Mouse (Mus musculus) small intestine, adult 2 months (tissue): ENCODE data around the gene Cyfip2. TPM values are rescaled to one million over a fixed set of nuclear protein-coding genes. Genes with fewer than 3 reads are reported as not detected.
A peak's percentile ranks its signal among the peaks of the same experiment; 100 is the strongest.

ENCODE experiments used
- H3K27ac ChIP-seq: fragments of 200-500 bp; 2 replicates; pipeline ENCODE4 v1.5.1; 2012; ENCODE audit warnings: low read depth, low read length, control low read depth, inconsistent platforms; ENCODE audit not compliant: insufficient read depth
- H3K27me3 ChIP-seq: fragments of 200-500 bp; 2 replicates; pipeline ENCODE4 v1.6.1; 2012; ENCODE audit warnings: mild to moderate bottlenecking, moderate library complexity, low read length, inconsistent platforms; ENCODE audit not compliant: control insufficient read depth, insufficient read depth
- H3K36me3 ChIP-seq: fragments of 200-500 bp; 2 replicates; pipeline ENCODE4 v1.6.1; 2012; ENCODE audit warnings: mild to moderate bottlenecking, low read length, control low read depth, inconsistent platforms; ENCODE audit not compliant: control insufficient read depth, insufficient read depth
- H3K4me1 ChIP-seq: fragments of 200-500 bp; 2 replicates; pipeline ENCODE4 v1.6.1; 2012; ENCODE audit warnings: low read length, inconsistent platforms, mixed read lengths; ENCODE audit not compliant: control insufficient read depth, insufficient read depth, insufficient read length
- H3K4me3 ChIP-seq: fragments of 200-500 bp; 2 replicates; pipeline ENCODE4 v1.5.1; 2012; ENCODE audit warnings: low read depth, mild to moderate bottlenecking, control low read depth, inconsistent platforms, low read length, moderate library complexity
- CTCF ChIP-seq: fragments of 200-500 bp; IDR thresholded peaks from 2 replicates; pipeline ENCODE4 v1.5.1; 2012; ENCODE audit warnings: low read depth, mild to moderate bottlenecking, control low read depth, inconsistent platforms, low read length, moderate library complexity, mixed read lengths; ENCODE audit not compliant: insufficient replicate concordance, insufficient read length; ENCODE audit errors: extremely low read depth
- POLR2A ChIP-seq: fragments of 200-500 bp; IDR thresholded peaks from 2 replicates; pipeline ENCODE4 v1.6.1; 2012; ENCODE audit warnings: low read depth, mild to moderate bottlenecking, control low read depth, inconsistent platforms, low read length, moderate library complexity
- WGBS: fragments of 180-500 bp; shearing (Covaris S2); methylation state at CpG from one replicate; pipeline ENCODE4 v1.1.7; 2018; 5-methylcytosine and 5-hydroxymethylcytosine counted together
- polyA plus RNA-seq: library from polyadenylated mRNA; depleted of rRNA; stranded (reverse); fragments of >200 nt; gene quantifications from 2 replicates; pipeline ENCODE4 v1.2.3, GENCODE M21; 2012

The Cyfip2 gene
- polyA plus RNA-seq, 1 experiment, result 3.8 TPM

GRCm38 (mm10) chr11:46263291-46263690, 49.4 kb downstream of the Cyfip2 start:
- no peak overlapping the region for H3K27ac ChIP-seq
- no peaks in the 10 kb centered on the region for H3K27me3 ChIP-seq
- no peaks in the 10 kb centered on the region for H3K36me3 ChIP-seq
- no peak for TF ChIP-seq CTCF
- H3K4me1 ChIP-seq, result no peaks in the 10 kb centered on the region
- whole genome bisulfite sequencing, result 93% methylated on average over 11 of the region's 11 CpGs
- no peak overlapping the region for H3K4me3 ChIP-seq

DNA sequence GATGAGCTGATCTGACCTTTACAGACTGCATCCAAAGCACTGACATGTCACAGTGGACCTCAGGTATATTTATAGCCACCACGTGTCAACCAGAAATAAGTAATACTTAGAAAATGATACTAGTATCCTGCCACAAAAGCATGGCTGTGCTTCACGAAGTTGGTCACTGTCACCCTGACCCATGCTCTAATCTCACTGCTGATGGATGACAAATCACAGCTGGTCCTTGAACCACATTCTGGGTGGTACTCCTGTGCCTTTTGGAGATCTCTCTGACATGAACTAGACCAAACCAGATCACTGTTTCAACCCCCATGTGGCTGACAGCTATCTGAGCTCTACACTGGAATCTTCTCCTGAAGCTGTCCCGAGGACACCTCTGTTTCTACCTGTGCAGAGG, 49.8 kb downstream of the Cyfip2 start:
- 71% methylated on average over 3 of the region's 3 CpGs for WGBS
- no peaks in the 10 kb centered on the region for H3K36me3 ChIP-seq
- H3K27me3 ChIP-seq, result no peaks in the 10 kb centered on the region
- H3K4me3 ChIP-seq, result no peak overlapping the region
- no peaks in the 10 kb centered on the region for H3K4me1 ChIP-seq
- TF ChIP-seq CTCF (no peak), POLR2A (no peak)
- H3K27ac ChIP-seq, result no peak overlapping the region

DNA sequence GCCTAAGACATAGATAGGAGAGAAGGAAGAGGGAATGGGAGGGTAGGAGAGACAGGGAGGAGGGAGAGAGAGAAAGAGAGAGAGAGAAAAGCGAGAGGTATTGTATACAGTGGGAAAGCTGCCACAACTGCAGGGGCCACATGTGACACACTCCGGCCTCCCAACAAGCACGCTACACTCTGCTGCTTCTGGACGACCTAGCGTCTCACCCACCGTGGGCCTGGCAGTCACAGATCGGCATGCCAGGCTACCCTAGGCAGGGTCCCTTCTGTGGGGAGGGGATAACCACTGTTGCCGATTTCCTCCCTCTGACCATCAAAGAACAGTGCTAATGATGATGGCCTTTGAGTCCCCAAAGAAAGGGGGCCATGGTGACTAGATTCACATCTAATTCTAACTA, 53.9 kb downstream of the Cyfip2 start:
- Histone ChIP-seq H3K4me3 (no peak overlapping the region), H3K27me3 (no peaks in the 10 kb centered on the region), H3K36me3 (no peaks in the 10 kb centered on the region), H3K4me1 (no peaks in the 10 kb centered on the region), H3K27ac (no peak overlapping the region)
- 93% methylated on average over 8 of the region's 8 CpGs for WGBS
- TF ChIP-seq POLR2A (no peak), CTCF (no peak)

DNA sequence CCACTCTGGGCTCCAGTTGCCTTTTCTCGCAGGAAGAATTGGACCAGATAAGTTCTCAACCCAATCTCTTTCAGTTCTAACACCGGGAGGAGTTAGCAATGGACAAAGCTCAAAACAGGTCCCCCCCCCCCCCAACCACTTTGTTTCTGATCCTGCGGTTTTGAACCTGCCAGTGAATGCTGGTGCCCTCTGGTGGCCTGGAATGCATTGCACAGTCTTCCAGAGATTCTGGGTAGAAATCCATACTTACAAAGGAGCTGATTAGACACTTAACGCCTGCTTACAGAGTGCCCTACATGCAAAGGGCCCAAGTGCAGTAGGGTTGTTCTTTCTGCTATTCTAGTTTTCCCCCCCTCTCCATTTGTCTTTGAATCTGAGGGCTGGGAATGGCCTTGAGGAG, 54.5 kb downstream of the Cyfip2 start:
- H3K4me3 ChIP-seq, result no peak overlapping the region
- H3K27ac ChIP-seq, result no peak overlapping the region
- TF ChIP-seq CTCF (peak; percentile 37; the same call in 1 of the 2 replicates), POLR2A (no peak)
- no peaks in the 10 kb centered on the region for H3K4me1 ChIP-seq
- no peaks in the 10 kb centered on the region for H3K36me3 ChIP-seq
- 66% methylated on average over 4 of the region's 4 CpGs for WGBS
- H3K27me3 ChIP-seq, result no peaks in the 10 kb centered on the region

GRCm38 (mm10) chr11:46255291-46255690, 57.4 kb downstream of the Cyfip2 start:
- Histone ChIP-seq H3K27ac (no peak overlapping the region), H3K4me3 (no peak overlapping the region), H3K27me3 (no peaks in the 10 kb centered on the region), H3K36me3 (no peaks in the 10 kb centered on the region), H3K4me1 (no peaks in the 10 kb centered on the region)
- WGBS, result 82% methylated on average over 2 of the region's 2 CpGs
- TF ChIP-seq CTCF (no peak), POLR2A (no peak)

DNA sequence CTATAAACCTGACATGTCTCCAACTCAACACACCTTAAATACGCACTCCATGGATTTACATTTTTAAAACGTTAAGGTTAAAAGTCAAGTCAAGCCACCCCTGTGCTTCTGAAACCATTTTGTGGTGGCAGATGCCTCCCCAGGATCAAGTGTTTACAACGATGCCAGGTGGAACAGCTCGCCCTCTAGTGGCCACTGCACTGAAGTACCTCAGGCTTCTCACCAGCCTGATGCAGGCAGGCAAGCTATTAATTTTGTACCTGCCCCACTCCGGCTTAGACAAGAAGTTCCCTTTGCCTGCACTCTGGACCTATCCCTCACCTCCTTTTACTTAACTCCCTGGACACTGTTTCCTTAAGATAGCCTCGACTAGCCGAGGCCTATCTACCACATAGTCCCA, 60.7 kb downstream of the Cyfip2 start:
- 30% methylated on average over 7 of the region's 7 CpGs for WGBS
- TF ChIP-seq CTCF, result peak; percentile 85; the same call in 1 of the 2 replicates
- no peak for TF ChIP-seq POLR2A
- Histone ChIP-seq H3K4me1 (no peaks in the 10 kb centered on the region), H3K4me3 (no peak overlapping the region), H3K27ac (no peak overlapping the region), H3K36me3 (no peaks in the 10 kb centered on the region), H3K27me3 (no peaks in the 10 kb centered on the region)

- no peak overlapping the region for H3K4me3 ChIP-seq
- 84% methylated on average over 3 of the region's 3 CpGs for WGBS
- TF ChIP-seq CTCF, result no peak
- TF ChIP-seq POLR2A, result no peak
- no peaks in the 10 kb centered on the region for H3K27me3 ChIP-seq
- no peaks in the 10 kb centered on the region for H3K36me3 ChIP-seq
- H3K4me1 ChIP-seq, result no peaks in the 10 kb centered on the region
- H3K27ac ChIP-seq, result no peak overlapping the region
These were observed 64.3 kb downstream of the Cyfip2 start for GRCm38 (mm10) chr11:46248352-46248751.

DNA sequence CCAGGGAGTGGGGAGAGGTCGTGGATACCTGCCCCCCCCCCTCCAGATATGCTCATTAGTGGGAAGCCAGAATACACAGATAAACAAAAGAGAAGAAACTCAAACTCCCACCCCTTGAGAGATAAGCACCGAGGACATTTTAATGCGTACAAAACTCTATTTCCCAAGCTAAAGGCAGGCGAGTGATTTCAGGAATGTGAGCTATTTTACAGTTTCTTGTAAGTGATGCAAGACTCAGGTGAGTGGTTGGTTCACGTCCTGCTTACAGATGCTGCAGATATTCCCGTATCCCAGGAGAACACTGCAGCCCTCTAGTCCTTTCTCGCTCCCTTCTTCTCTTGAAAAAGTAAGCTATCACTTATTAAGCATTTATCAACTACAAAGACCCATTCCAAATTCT, 66.3 kb downstream of the Cyfip2 start:
- TF ChIP-seq POLR2A (no peak), CTCF (no peak)
- no peak overlapping the region for H3K4me3 ChIP-seq
- no peaks in the 10 kb centered on the region for H3K27me3 ChIP-seq
- no peaks in the 10 kb centered on the region for H3K36me3 ChIP-seq
- H3K27ac ChIP-seq, result no peak overlapping the region
- no peaks in the 10 kb centered on the region for H3K4me1 ChIP-seq
- 58% methylated on average over 7 of the region's 7 CpGs for WGBS
